Mouse (Mus musculus) erythroid progenitor cell, adult 5-6 weeks (primary cell): ENCODE measurements around the gene 4930404H24Rik. TPM values are rescaled to one million over a fixed set of nuclear protein-coding genes. Genes with fewer than 3 reads are reported as not detected.

ENCODE experiments used
- ATAC-seq: replicated peaks from 2 replicates; pipeline ENCODE4 v1.8.0; 2016; ENCODE audit warnings: moderate number of reproducible peaks, mild to moderate bottlenecking, moderate TSS enrichment, inconsistent platforms; ENCODE audit not compliant: poor library complexity, low FRiP score, severe bottlenecking
- total RNA-seq, 2 experiments: library from RNA; stranded (forward) in 1 of 2; stranded (reverse) in 1 of 2; fragments of 150-400 nt in 1 of 2; fragments of 186-747, 209-891 nt in 1 of 2; gene quantifications; 2 replicates each; pipeline versions ENCODE4 v1.2.3 to v1.2.4; 2015 to 2017; ENCODE audit warnings: low replicate concordance in 2 of 2

4930404H24Rik gene
- total RNA-seq (2015; ENCODE audit: low replicate concordance) (not detected in 2 replicates), total RNA-seq (2017; ENCODE audit: low replicate concordance) (not detected in 2 replicates)

GRCm38 (mm10) chr2:153492573-153493392, at the start of gene 4930404H24Rik:
Gene 4930404H24Rik (plus strand): TSS chr2:153492790.
- peak; percentile 36 for ATAC-seq

- no peak for ATAC-seq
Measured at GRCm38 (mm10) chr2:153443434-153444240, 49.0 kb upstream of the 4930404H24Rik start.

- peak; percentile 53 for ATAC-seq
Measured at GRCm38 (mm10) chr2:153444254-153445136, 48.1 kb upstream of the 4930404H24Rik start.

GRCm38 (mm10) chr2:153445137-153446016, 47.2 kb upstream of the 4930404H24Rik start:
- no peak for ATAC-seq

- no peak for ATAC-seq
Measured at GRCm38 (mm10) chr2:153446017-153446408, 46.6 kb upstream of the 4930404H24Rik start.

- ATAC-seq, result no peak
Measured at GRCm38 (mm10) chr2:153446476-153446875, 46.1 kb upstream of the 4930404H24Rik start.

GRCm38 (mm10) chr2:153447719-153448118, 44.9 kb upstream of the 4930404H24Rik start:
- no peak for ATAC-seq

- ATAC-seq, result no peak
Measured at GRCm38 (mm10) chr2:153448519-153448918, 44.1 kb upstream of the 4930404H24Rik start.

- peak; percentile 21; the same call in 1 of the 2 replicates for ATAC-seq
Measured at GRCm38 (mm10) chr2:153453961-153454759, 38.4 kb upstream of the 4930404H24Rik start.

- ATAC-seq, result peak; percentile 54
Measured at GRCm38 (mm10) chr2:153454841-153455506, 37.6 kb upstream of the 4930404H24Rik start.

GRCm38 (mm10) chr2:153457467-153457866, 35.1 kb upstream of the 4930404H24Rik start:
- ATAC-seq, result no peak

- no peak for ATAC-seq
Measured at GRCm38 (mm10) chr2:153458022-153458441, 34.6 kb upstream of the 4930404H24Rik start.

- no peak for ATAC-seq
Measured at GRCm38 (mm10) chr2:153463257-153463656, 29.3 kb upstream of the 4930404H24Rik start.

GRCm38 (mm10) chr2:153467372-153467771, 25.2 kb upstream of the 4930404H24Rik start:
- no peak for ATAC-seq

GRCm38 (mm10) chr2:153469317-153469716, 23.3 kb upstream of the 4930404H24Rik start:
- no peak for ATAC-seq

GRCm38 (mm10) chr2:153469764-153470163, 22.8 kb upstream of the 4930404H24Rik start:
- ATAC-seq, result no peak

- no peak for ATAC-seq
Measured at GRCm38 (mm10) chr2:153470983-153471382, 21.6 kb upstream of the 4930404H24Rik start.
